Mouse (Mus musculus): Measurements from ENCODE around the gene Rpgr.

DNA sequence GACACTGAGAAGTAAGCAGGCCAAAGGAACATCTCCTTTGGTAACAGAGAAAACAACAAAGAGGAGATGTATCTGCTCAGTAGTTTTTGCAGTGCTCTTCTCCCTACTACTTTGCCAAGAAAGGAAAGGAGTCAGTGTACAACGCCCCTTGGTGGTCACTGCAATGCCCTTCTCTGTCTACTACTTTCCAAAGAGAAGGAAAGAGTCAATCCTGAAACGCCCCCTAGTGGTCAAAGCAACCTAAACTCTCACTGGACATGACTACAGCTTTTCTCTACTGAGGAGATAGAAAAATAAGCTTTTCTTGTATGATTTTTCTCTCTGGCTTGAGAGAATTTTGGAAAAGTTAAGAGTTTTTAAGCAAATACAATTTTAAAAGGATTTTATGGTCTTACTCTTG is 15.4 kb downstream of the Rpgr start:
- no peak for TF ChIP-seq CTCF (IDR thresholded peaks at IDR 0.05; ENCODE audit: control insufficient read depth, insufficient read depth, insufficient replicate concordance, low read depth, low read length)
- TF ChIP-seq POLR2A (IDR thresholded peaks at IDR 0.05; ENCODE audit: control insufficient read depth, low read depth, low read length), result no peak

All from testis, adult 2 months (tissue).